Mouse (Mus musculus) kidney, adult 2 months (tissue): ENCODE data around the gene Clec11a.

Experiments
- CTCF ChIP-seq: fragments of 200-500 bp; conservative IDR thresholded peaks from 2 replicates; pipeline ENCODE4 v1.5.1; 2011; ENCODE audit warnings: low read depth, mild to moderate bottlenecking, control low read depth, low read length, moderate library complexity, mixed read lengths; ENCODE audit not compliant: insufficient read depth, insufficient read length
- POLR2A ChIP-seq: fragments of 200-500 bp; IDR thresholded peaks from one replicate; pipeline ENCODE4 v1.6.1; 2011; ENCODE audit warnings: low read depth, low read length, control low read depth

GRCm38 (mm10) chr7:44275546-44275945, 31.2 kb downstream of the Clec11a start:
- TF ChIP-seq CTCF (no peak), POLR2A (no peak)
